Mouse (Mus musculus) brown adipose tissue, adult 24 weeks (tissue): ENCODE results near the gene Hs6st3. TPM values are rescaled to one million over a fixed set of nuclear protein-coding genes. Genes with fewer than 3 reads are reported as not detected.
"Not testable (repeated sequence)": the region's sequence is repeated elsewhere in the genome, so short reads cannot be mapped to it uniquely, and the experiment has no call there.

ENCODE experiments used
- H3K27ac ChIP-seq: fragments of 200-500 bp; replicated peaks from 2 replicates; pipeline ENCODE4 v1.5.1; 2012; ENCODE audit warnings: low read depth, mild to moderate bottlenecking, low read length
- H3K4me1 ChIP-seq: fragments of 200-500 bp; 2 replicates; pipeline ENCODE4 v1.6.1; 2012; ENCODE audit warnings: low read length, mixed read lengths; ENCODE audit not compliant: control insufficient read depth, insufficient read depth, insufficient read length
- H3K4me3 ChIP-seq: fragments of 200-500 bp; 2 replicates; pipeline ENCODE4 v1.5.1; 2012; ENCODE audit warnings: low read depth, mild to moderate bottlenecking, low read length, moderate library complexity; ENCODE audit not compliant: insufficient read depth
- polyA plus RNA-seq: library from polyadenylated mRNA; stranded (reverse); fragments of >200 nt; gene quantifications from 2 replicates; pipeline ENCODE4 v1.2.4, GENCODE M21; 2012; ENCODE audit not compliant: missing spikeins, insufficient read depth, insufficient read length

Hs6st3 gene
- polyA plus RNA-seq, 1 experiment: not detected

GRCm38 (mm10) chr14:119193905-119194304 lies 55.8 kb downstream of the Hs6st3 start:
- H3K27ac ChIP-seq: no peak overlapping the region
- H3K4me3 ChIP-seq: no peak overlapping the region
- no peaks in the 10 kb centered on the region for H3K4me1 ChIP-seq

- Histone ChIP-seq H3K4me1 (no peaks in the 10 kb centered on the region), H3K27ac (no peak overlapping the region), H3K4me3 (no peak overlapping the region)
These were observed 65.4 kb downstream of the Hs6st3 start for GRCm38 (mm10) chr14:119203508-119203907.

GRCm38 (mm10) chr14:119215576-119216309 lies 77.6 kb downstream of the Hs6st3 start:
- Histone ChIP-seq H3K4me1 (no peaks in the 10 kb centered on the region), H3K27ac (no peak overlapping the region), H3K4me3 (no peak overlapping the region)

GRCm38 (mm10) chr14:119227709-119228338 lies 89.7 kb downstream of the Hs6st3 start:
- Histone ChIP-seq H3K27ac (no peak overlapping the region), H3K4me1 (no peaks in the 10 kb centered on the region), H3K4me3 (no peak overlapping the region)

- H3K4me3 ChIP-seq: no peak overlapping the region
These were observed 95.5 kb downstream of the Hs6st3 start for GRCm38 (mm10) chr14:119233598-119233997.

GRCm38 (mm10) chr14:119247131-119247530 lies 109.0 kb downstream of the Hs6st3 start:
- no peak overlapping the region for H3K27ac ChIP-seq
- H3K4me1 ChIP-seq: no peaks in the 10 kb centered on the region
- no peak overlapping the region for H3K4me3 ChIP-seq

More at GRCm38 (mm10) chr14:119233598-119233997, 95.5 kb downstream of the Hs6st3 start:
- Histone ChIP-seq H3K4me1 (no peaks in the 10 kb centered on the region), H3K27ac (no peak overlapping the region)

GRCm38 (mm10) chr14:119248001-119248607 lies 110.0 kb downstream of the Hs6st3 start:
- no peaks in the 10 kb centered on the region for H3K4me1 ChIP-seq
- no peak overlapping the region for H3K27ac ChIP-seq
- no peak overlapping the region for H3K4me3 ChIP-seq

GRCm38 (mm10) chr14:119250353-119250752 lies 112.2 kb downstream of the Hs6st3 start:
- Histone ChIP-seq H3K4me3 (no peak overlapping the region), H3K4me1 (no peaks in the 10 kb centered on the region), H3K27ac (no peak overlapping the region)

GRCm38 (mm10) chr14:119255396-119255795 lies 117.3 kb downstream of the Hs6st3 start:
- Histone ChIP-seq H3K4me1 (no peaks in the 10 kb centered on the region), H3K4me3 (no peak overlapping the region), H3K27ac (no peak overlapping the region)

- Histone ChIP-seq H3K4me1 (no peaks in the 10 kb centered on the region), H3K4me3 (no peak overlapping the region), H3K27ac (no peak overlapping the region)
These were observed 118.9 kb downstream of the Hs6st3 start for GRCm38 (mm10) chr14:119257072-119257471.

- H3K4me1 ChIP-seq: no peaks in the 10 kb centered on the region
- H3K4me3 ChIP-seq: no peak overlapping the region
- no peak overlapping the region for H3K27ac ChIP-seq
These were observed 122.2 kb downstream of the Hs6st3 start for GRCm38 (mm10) chr14:119260176-119260962.

- Histone ChIP-seq H3K27ac (no peak overlapping the region), H3K4me1 (no peaks in the 10 kb centered on the region), H3K4me3 (no peak overlapping the region)
These were observed 128.2 kb downstream of the Hs6st3 start for GRCm38 (mm10) chr14:119266334-119266733.

GRCm38 (mm10) chr14:119273088-119273487 lies 134.9 kb downstream of the Hs6st3 start:
- H3K4me3 ChIP-seq: no peak overlapping the region
- no peaks in the 10 kb centered on the region for H3K4me1 ChIP-seq
- H3K27ac ChIP-seq: no peak overlapping the region

- not testable (repeated sequence) for H3K27ac ChIP-seq, H3K4me1 ChIP-seq
These were observed 140.0 kb downstream of the Hs6st3 start for GRCm38 (mm10) chr14:119278156-119278555.

GRCm38 (mm10) chr14:119283951-119284350 lies 145.8 kb downstream of the Hs6st3 start:
- H3K27ac ChIP-seq: no peak overlapping the region
- no peak overlapping the region for H3K4me3 ChIP-seq
- H3K4me1 ChIP-seq: no peaks in the 10 kb centered on the region

More at GRCm38 (mm10) chr14:119278156-119278555, 140.0 kb downstream of the Hs6st3 start:
- not testable (repeated sequence) for H3K4me3 ChIP-seq
